In the genomic region with DNA sequence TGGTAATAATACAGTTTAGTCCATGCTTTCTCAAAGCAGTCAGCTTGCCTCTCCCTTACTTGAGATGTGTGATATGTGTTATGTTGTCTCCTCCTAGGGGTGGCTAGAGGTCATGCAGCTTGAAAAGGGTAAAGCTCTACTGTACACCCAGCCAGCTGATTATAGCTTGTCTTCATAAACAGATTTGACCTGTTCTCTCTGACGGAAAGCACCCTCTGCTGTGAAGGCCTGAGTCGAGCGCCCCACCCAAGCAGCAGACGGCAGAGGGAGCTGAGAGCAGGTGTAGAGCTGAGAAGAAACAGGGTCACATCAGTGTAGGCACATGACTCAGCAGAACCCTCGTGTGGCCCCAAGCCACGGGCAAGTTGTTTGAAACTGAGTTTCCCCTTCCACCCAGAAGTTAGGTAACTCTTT, we compare ENCODE assay signal across 9 mouse cellular contexts. TPM values are rescaled to one million over a fixed set of nuclear protein-coding genes. Genes with fewer than 3 reads are reported as not detected.
DNase-seq lines count a peak whose midpoint lies in the region; ATAC-seq lines count a peak whose summit lies in the region.
"Had no signal": no experiment of that assay in that cellular context is flagged by ENCODE, and none has a peak within 500 bp of the region (broad histone marks: within the 10 kb centered on the region; RNA-seq: fewer than 3 reads in every experiment).

No protein-coding gene starts in this region.

- peaks cover 13% of the 10 kb centered on the region; the same call in 1 of the 2 replicates for H3K36me3 ChIP-seq in intestine, embryonic 14.5 days (ENCODE audit: control insufficient read depth, insufficient read depth, low read length)

- H3K27me3 ChIP-seq in intestine, embryonic 14.5 days (replicated peaks; ENCODE audit: control insufficient read depth, insufficient read depth, low read length) = no peaks in the 10 kb centered on the region
- H3K27me3 ChIP-seq: lung, embryonic 15.5 days had no signal

- peak; percentile 91 for ATAC-seq in erythroblast, adult 5-6 weeks (replicated peaks; ENCODE audit: low FRiP score, poor library complexity, severe bottlenecking)
- ATAC-seq in intestine, embryonic 14.5 days (replicated peaks; ENCODE audit: low FRiP score, low TSS enrichment, low read depth) = 0 out of 2 replicates have a peak, but pooled peaks have one; percentile 53

- no peaks in the 10 kb centered on the region for H3K9me3 ChIP-seq in intestine, embryonic 14.5 days (ENCODE audit: control insufficient read depth, low read length)
- H3K9me3 ChIP-seq: lung, embryonic 15.5 days had no signal

- H3K27ac ChIP-seq in intestine, embryonic 14.5 days (ENCODE audit: low read depth) = no peak overlapping the region
- H3K27ac ChIP-seq: lung, embryonic 15.5 days had no signal

- H3K4me2 ChIP-seq in intestine, embryonic 14.5 days (ENCODE audit: low read length) = no peak overlapping the region
- H3K4me2 ChIP-seq: lung, embryonic 15.5 days had no signal

- H3K9ac ChIP-seq in intestine, embryonic 14.5 days (ENCODE audit: low read length) = no peak overlapping the region
- H3K9ac ChIP-seq: lung, embryonic 15.5 days had no signal

- H3K4me3 ChIP-seq in intestine, embryonic 14.5 days (ENCODE audit: low read depth, low read length) = no peak overlapping the region
- H3K4me3 ChIP-seq: lung, embryonic 15.5 days had no signal

- H3K4me1 ChIP-seq in intestine, embryonic 14.5 days (replicated peaks; ENCODE audit: control insufficient read depth, insufficient read depth, low read length) = no peaks in the 10 kb centered on the region

- peak; percentile 48 to 56 for DNase-seq in right cerebral cortex, postnatal 10 days (ENCODE audit: low spot score in 2 of 2)
- DNase-seq in right cerebral cortex, postnatal 36 days (ENCODE audit: low spot score in 2 of 2) = no peak
- peak; percentile 59 for DNase-seq in adrenal gland, postnatal 10 days
- DNase-seq in intestine, embryonic 14.5 days (ENCODE audit: low spot score) = peak; percentile 58
- peak; percentile 74 for DNase-seq in lung, adult 18-20 months
- peak; percentile 54 to 71 for DNase-seq in spleen, postnatal 36 days (ENCODE audit: low spot score in 2 of 2)
- no peak for DNase-seq in frontal cortex, postnatal 36 days (ENCODE audit: low spot score in 2 of 2)

- 47% methylated on average over 6 of the region's 6 CpGs for WGBS in intestine, embryonic 14.5 days

RNA-seq across cellular contexts. Expression of gene Coro6, which starts 15.6 kb away (rescaled TPM):
- total RNA-seq in adrenal gland, postnatal 10 days (2021) = 10 to 100 TPM in 1 of 2 experiments, 1 to 10 TPM in 1; 5.4 to 24.8 TPM
- not detected in 2 replicates for total RNA-seq in erythroblast, adult 5-6 weeks (2015; ENCODE audit: low replicate concordance)
- not detected in 2 replicates for total RNA-seq in erythroblast, adult 5-6 weeks (2017; ENCODE audit: low replicate concordance)
- 0.15 and 0.23 TPM in 2 replicates for polyA plus RNA-seq in intestine, embryonic 14.5 days (2014; fragmentation: Nextera tagmentation; extraction: Ambion mirVana)

RNA-seq across cellular contexts. Expression of gene Ankrd13b, which starts 42.8 kb away (rescaled TPM):
- total RNA-seq in adrenal gland, postnatal 10 days (2021) = 10 to 100 TPM in 1 of 2 experiments, 1 to 10 TPM in 1; 8.3 to 13.4 TPM
- 0.77 TPM in 1 of 2 replicates, not detected in the other for total RNA-seq in erythroblast, adult 5-6 weeks (2015; ENCODE audit: low replicate concordance)
- 4.1 TPM in 1 of 2 replicates, not detected in the other for total RNA-seq in erythroblast, adult 5-6 weeks (2017; ENCODE audit: low replicate concordance)
- 7.3 and 8.3 TPM in 2 replicates for polyA plus RNA-seq in intestine, embryonic 14.5 days (2014; fragmentation: Nextera tagmentation; extraction: Ambion mirVana)

RNA-seq across cellular contexts. Expression of gene Git1, which starts 46.7 kb away (rescaled TPM):
- 10 to 100 TPM; 49.7 to 57.8 TPM for total RNA-seq in adrenal gland, postnatal 10 days (2021)
- 9.2 and 11.5 TPM in 2 replicates for total RNA-seq in erythroblast, adult 5-6 weeks (2015; ENCODE audit: low replicate concordance)
- 4.4 and 5.6 TPM in 2 replicates for total RNA-seq in erythroblast, adult 5-6 weeks (2017; ENCODE audit: low replicate concordance)
- 17.7 and 19.8 TPM in 2 replicates for polyA plus RNA-seq in intestine, embryonic 14.5 days (2014; fragmentation: Nextera tagmentation; extraction: Ambion mirVana)

Comparison
In these comparisons a context has a peak if more than half of its experiments do, and no peak if none do; other contexts are left out.
1. DNase-seq: peak in right cerebral cortex, postnatal 10 days (2 of 2), adrenal gland, postnatal 10 days (single experiment), intestine, embryonic 14.5 days (single experiment), lung, adult 18-20 months (2 of 2) and spleen, postnatal 36 days (2 of 2); none in right cerebral cortex, postnatal 36 days (0 of 2) and frontal cortex, postnatal 36 days (0 of 2).
2. RNA of gene Coro6, which starts 15.6 kb away (total RNA-seq): 5.4 to 24.8 TPM in adrenal gland, postnatal 10 days; not detected in erythroblast, adult 5-6 weeks; every median in the first group is over 4 times any median in the second.
3. RNA of gene Git1, which starts 46.7 kb away (total RNA-seq): 49.7 to 57.8 TPM in adrenal gland, postnatal 10 days; 4.4 to 11.5 TPM in erythroblast, adult 5-6 weeks; every median in the first group is over 4 times any median in the second.